Mouse (Mus musculus) stomach, postnatal 0 days (tissue): ENCODE data around the gene Trpt1. TPM values are rescaled to one million over a fixed set of nuclear protein-coding genes. Genes with fewer than 3 reads are reported as not detected.

Experiments
- ATAC-seq: fragments of 200-750 bp; cut with Nextera tagmentation; 2 replicates; pipeline ENCODE4 v1.8.0; 2017; ENCODE audit not compliant: low FRiP score, low TSS enrichment
- DNase-seq: peaks from one replicate; pipeline ENCODE4 v3.0.0-alpha.2; 2016; ENCODE audit warnings: low spot score
- H3K27ac ChIP-seq: fragments of 300-500 bp; sonication (generic); replicated peaks from 2 replicates; pipeline ENCODE4 v1.5.1; 2014; ENCODE audit warnings: mild to moderate bottlenecking, control low read depth
- H3K27me3 ChIP-seq: fragments of 300-500 bp; sonication (generic); 2 replicates; pipeline ENCODE4 v1.6.1; 2014; ENCODE audit warnings: low read length; ENCODE audit not compliant: control insufficient read depth, insufficient read depth
- H3K36me3 ChIP-seq: fragments of 300-500 bp; sonication (generic); 2 replicates; pipeline ENCODE4 v1.6.1; 2014; ENCODE audit warnings: low read length, mixed read lengths; ENCODE audit not compliant: control insufficient read depth, insufficient read depth
- H3K4me1 ChIP-seq: fragments of 300-500 bp; sonication (generic); replicated peaks from 2 replicates; pipeline ENCODE4 v1.6.1; 2014; ENCODE audit warnings: antibody characterized with exemption; ENCODE audit not compliant: control insufficient read depth, insufficient read depth
- H3K4me2 ChIP-seq: fragments of 300-500 bp; sonication (generic); replicated peaks from 2 replicates; pipeline ENCODE4 v1.6.1; 2014; ENCODE audit warnings: low read depth, mild to moderate bottlenecking, control low read depth, moderate library complexity
- H3K4me3 ChIP-seq: fragments of 300-500 bp; sonication (generic); 2 replicates; pipeline ENCODE4 v1.5.1; 2014; ENCODE audit warnings: low read depth, low read length, control low read depth
- H3K9ac ChIP-seq: fragments of 300-500 bp; sonication (generic); 2 replicates; pipeline ENCODE4 v1.6.1; 2014; ENCODE audit warnings: mild to moderate bottlenecking, low read length, control low read depth, mixed read lengths
- H3K9me3 ChIP-seq: fragments of 300-500 bp; sonication (generic); 2 replicates; pipeline ENCODE4 v1.6.1; 2016; ENCODE audit warnings: low read length; ENCODE audit not compliant: control insufficient read depth
- CTCF ChIP-seq: IDR thresholded peaks from 2 replicates; pipeline ENCODE4 v1.5.1; 2016; ENCODE audit warnings: antibody characterized with exemption, low read depth, mild to moderate bottlenecking, moderate library complexity
- EP300 ChIP-seq: optimal IDR thresholded peaks from 2 replicates; pipeline ENCODE3; 2016; ENCODE audit warnings: antibody characterized with exemption
- WGBS: fragments of 180-500 bp; shearing (Covaris S2); extraction: QIAGEN DNeasy Blood & Tissue Kit; methylation state at CpG from one replicate; pipeline ENCODE4 v1.1.7; 2014; 5-methylcytosine and 5-hydroxymethylcytosine counted together
- polyA plus RNA-seq: library from polyadenylated mRNA; unstranded; fragments of >200 nt; fragmentation: Nextera tagmentation; extraction: Ambion mirVana; gene quantifications from 2 replicates; pipeline ENCODE4 v1.2.1, GENCODE M21; 2015

Gene Trpt1
- polyA plus RNA-seq, 1 experiment from 2014 or later = 10.0 TPM

GRCm38 (mm10) chr19:6977759-6978638, 17.9 kb upstream of the Trpt1 start:
- no peak overlapping the region for H3K4me3 ChIP-seq
- no peaks in the 10 kb centered on the region for H3K27me3 ChIP-seq
- peaks cover 6% of the 10 kb centered on the region for H3K36me3 ChIP-seq
- no peak for ATAC-seq
- TF ChIP-seq EP300 (no peak), CTCF (no peak)
- WGBS = 77% methylated on average over 13 of the region's 13 CpGs
- H3K4me1 ChIP-seq = peaks cover 8% of the 10 kb centered on the region; the same call in 1 of the 2 replicates
- H3K9ac ChIP-seq = peak overlapping the region; percentile 27; the same call in 1 of the 2 replicates
- no peaks in the 10 kb centered on the region for H3K9me3 ChIP-seq
- H3K4me2 ChIP-seq = peak overlapping the region; percentile 84; the same call in 1 of the 2 replicates
- DNase-seq = no peak
- H3K27ac ChIP-seq = no peak overlapping the region

DNA sequence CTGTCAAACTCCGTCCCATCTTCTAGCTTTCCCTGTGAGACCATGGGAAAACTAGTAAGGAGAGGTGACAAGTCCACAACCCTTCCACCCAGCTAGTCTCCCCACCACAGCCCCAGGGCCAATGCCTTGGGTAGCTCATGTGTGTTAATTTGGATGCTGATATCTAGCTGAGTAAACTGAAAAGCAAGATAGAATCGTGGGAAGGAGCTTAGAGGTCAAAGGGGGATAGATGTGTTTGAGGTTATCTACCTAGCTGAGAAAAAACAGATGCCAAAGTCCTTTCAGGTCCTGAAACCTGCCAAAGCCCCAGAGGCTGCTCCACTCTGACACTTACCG, 17.3 kb upstream of the Trpt1 start:
- DNase-seq = no peak
- Histone ChIP-seq H3K4me2 (peak overlapping the region; percentile 84), H3K9ac (0 out of 2 replicates have a peak overlapping the region, but pooled peaks have one; percentile 27), H3K27me3 (no peaks in the 10 kb centered on the region), H3K27ac (no peak overlapping the region), H3K4me3 (peak overlapping the region; percentile 64; the same call in 1 of the 2 replicates), H3K4me1 (peaks cover 8% of the 10 kb centered on the region; the same call in 1 of the 2 replicates), H3K36me3 (peaks cover 6% of the 10 kb centered on the region), H3K9me3 (no peaks in the 10 kb centered on the region)
- ATAC-seq = no peak
- TF ChIP-seq CTCF (no peak), EP300 (no peak)
- 35% methylated on average over 3 of the region's 3 CpGs for WGBS

- Histone ChIP-seq H3K27me3 (no peaks in the 10 kb centered on the region), H3K4me2 (peak overlapping the region; percentile 84), H3K4me1 (peaks cover 8% of the 10 kb centered on the region; the same call in 1 of the 2 replicates), H3K9ac (peak overlapping the region; percentile 67), H3K36me3 (peaks cover 6% of the 10 kb centered on the region), H3K27ac (peak overlapping the region; percentile 81), H3K4me3 (peak overlapping the region; percentile 64), H3K9me3 (no peaks in the 10 kb centered on the region)
- 5% methylated on average over 11 of the region's 11 CpGs for WGBS
- TF ChIP-seq EP300 (no peak), CTCF (no peak)
- ATAC-seq (no peak), DNase-seq (no peak)
Measured at GRCm38 (mm10) chr19:6979001-6979479, 16.9 kb upstream of the Trpt1 start.

DNA sequence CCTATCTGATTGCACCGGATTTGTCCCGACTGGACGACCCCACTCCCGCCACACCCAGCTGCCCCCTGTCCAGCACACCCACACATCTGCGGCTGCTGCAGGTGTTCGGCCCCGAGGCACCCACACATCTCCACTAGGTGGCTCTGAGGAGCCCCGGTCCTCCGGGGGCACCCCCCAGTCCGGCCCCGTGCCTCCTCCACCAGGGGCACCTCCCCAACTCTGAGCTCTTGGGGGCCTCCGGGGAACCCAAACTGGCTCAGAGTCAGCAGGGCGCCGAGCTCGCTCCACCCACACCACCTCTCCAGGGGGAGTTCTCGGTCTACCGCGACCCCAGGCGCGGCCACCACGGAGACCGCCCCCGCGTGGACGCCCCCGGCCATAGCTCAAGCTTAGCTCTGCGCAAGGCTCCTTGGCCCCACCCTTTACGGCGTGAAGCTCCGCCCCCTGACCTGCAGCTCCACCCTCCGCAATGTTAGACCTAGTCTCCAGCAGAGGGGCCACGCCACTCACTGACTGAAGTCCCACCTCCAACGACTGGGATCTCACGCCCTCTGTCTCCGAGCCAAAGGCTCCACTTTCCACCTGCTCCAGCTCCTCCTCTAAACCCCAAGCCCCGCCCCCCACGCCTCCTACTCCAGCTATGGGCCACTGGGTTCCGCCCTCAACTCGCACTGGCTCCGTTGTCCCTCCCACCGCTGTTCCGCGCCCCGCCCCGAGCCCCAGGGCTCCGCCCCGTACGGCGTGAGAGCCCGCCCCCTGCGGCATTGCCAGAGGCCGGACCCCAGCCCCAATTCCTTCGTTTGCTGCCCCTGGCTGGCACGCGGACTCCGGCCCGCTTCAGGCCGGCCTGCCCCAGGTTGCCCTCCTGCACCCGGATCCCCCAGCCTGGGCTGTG, 16.2 kb upstream of the Trpt1 start:
- Histone ChIP-seq H3K27me3 (no peaks in the 10 kb centered on the region), H3K9me3 (no peaks in the 10 kb centered on the region), H3K9ac (peak overlapping the region; percentile 77), H3K27ac (peak overlapping the region; percentile 82), H3K4me2 (peak overlapping the region; percentile 84), H3K4me1 (peaks cover 8% of the 10 kb centered on the region; the same call in 1 of the 2 replicates), H3K36me3 (peaks cover 6% of the 10 kb centered on the region), H3K4me3 (peak overlapping the region; percentile 64)
- ATAC-seq = peak; percentile 92
- TF ChIP-seq CTCF = peak; percentile 75
- TF ChIP-seq EP300 = no peak
- WGBS = under 1% methylated on average over 55 of the region's 59 CpGs
- peak; percentile 100 for DNase-seq

DNA sequence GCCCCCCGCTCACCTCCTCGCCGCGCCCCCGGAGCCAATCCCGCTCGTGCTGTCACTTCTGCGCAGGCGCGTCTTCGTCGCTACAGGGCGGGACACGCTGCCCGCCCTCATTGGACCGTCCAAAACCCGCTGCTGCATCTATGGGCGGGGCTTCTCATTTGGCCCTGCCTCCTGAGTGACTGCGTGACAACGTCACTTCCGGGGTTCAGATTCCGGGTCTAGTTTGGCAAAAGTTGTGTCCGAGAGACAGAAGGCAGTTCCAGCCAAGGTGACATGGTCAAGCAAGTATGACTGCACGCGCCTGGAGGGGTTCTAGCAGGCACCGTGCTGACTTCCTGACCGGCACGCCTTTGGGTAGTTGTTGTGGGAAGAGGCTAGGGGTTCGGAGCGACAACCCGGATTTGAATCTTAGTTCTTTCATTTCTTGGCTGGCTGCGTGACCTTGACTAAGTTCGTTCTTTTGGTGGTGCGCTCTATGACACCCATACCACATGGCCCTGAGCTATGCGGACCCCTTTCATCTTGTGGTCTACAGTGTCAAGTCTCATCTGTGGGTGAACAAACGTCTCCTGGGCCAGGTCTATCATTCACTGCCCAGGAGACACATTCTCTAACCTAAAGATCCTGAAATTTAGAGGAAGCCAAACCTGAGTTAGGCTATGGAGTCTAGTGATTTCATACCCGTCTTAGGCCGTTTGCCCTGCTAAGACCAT, 15.4 kb upstream of the Trpt1 start, which contains the start of gene Fkbp2:
Gene Fkbp2, minus strand, starts transcription at position 121 of the 713 bp plus-strand sequence.
- H3K27ac ChIP-seq = peak within 1 kb of the TSS; percentile 82
- no peaks in the 10 kb centered on the region for H3K27me3 ChIP-seq
- peak within 1 kb of the TSS; percentile 64 for H3K4me3 ChIP-seq
- peak within 1 kb of the TSS; percentile 77 for H3K9ac ChIP-seq
- no peaks in the 10 kb centered on the region for H3K9me3 ChIP-seq
- peaks cover 8% of the 10 kb centered on the region; the same call in 1 of the 2 replicates for H3K4me1 ChIP-seq
- H3K36me3 ChIP-seq = peaks cover 6% of the 10 kb centered on the region
- under 1% methylated on average over 38 of the region's 38 CpGs for WGBS
- ATAC-seq (peak; percentile 88), DNase-seq (peak; percentile 99)
- peak within 1 kb of the TSS; percentile 84 for H3K4me2 ChIP-seq
- TF ChIP-seq CTCF = no peak
- no peak for TF ChIP-seq EP300
